Mouse (Mus musculus): Measurements from ENCODE around the gene Ctsz. TPM values are rescaled to one million over a fixed set of nuclear protein-coding genes. Genes with fewer than 3 reads are reported as not detected.

Gene Ctsz
- polyA plus RNA-seq, 1 experiment from 2014 or later: 83.3 TPM

- no peak for ATAC-seq
- no peaks in the 10 kb centered on the region for H3K36me3 ChIP-seq (ENCODE audit: control insufficient read depth, insufficient read depth, low read length)
- H3K9ac ChIP-seq (ENCODE audit: low read depth, low read length): no peak overlapping the region
- no peak overlapping the region for H3K4me2 ChIP-seq (ENCODE audit: low read length)
- no peaks in the 10 kb centered on the region for H3K27me3 ChIP-seq (replicated peaks; ENCODE audit: control insufficient read depth, insufficient read depth, low read length)
- 54% methylated on average over 9 of the region's 9 CpGs for WGBS
- H3K27ac ChIP-seq (ENCODE audit: low read depth, low read length): no peak overlapping the region
- peaks cover 2% of the 10 kb centered on the region for H3K9me3 ChIP-seq (ENCODE audit: control insufficient read depth, low read length)
- H3K4me1 ChIP-seq (ENCODE audit: control insufficient read depth, insufficient read depth, low read depth, low read length): no peaks in the 10 kb centered on the region
- H3K4me3 ChIP-seq (ENCODE audit: low read length): no peak overlapping the region
These were observed 46.3 kb downstream of the Ctsz start for GRCm38 (mm10) chr2:174392554-174392953.

GRCm38 (mm10) chr2:174391936-174392335, 46.9 kb downstream of the Ctsz start:
- WGBS: 90% methylated on average over 3 of the region's 3 CpGs
- Histone ChIP-seq H3K4me2 (ENCODE audit: low read length) (no peak overlapping the region), H3K36me3 (ENCODE audit: control insufficient read depth, insufficient read depth, low read length) (no peaks in the 10 kb centered on the region)

DNA sequence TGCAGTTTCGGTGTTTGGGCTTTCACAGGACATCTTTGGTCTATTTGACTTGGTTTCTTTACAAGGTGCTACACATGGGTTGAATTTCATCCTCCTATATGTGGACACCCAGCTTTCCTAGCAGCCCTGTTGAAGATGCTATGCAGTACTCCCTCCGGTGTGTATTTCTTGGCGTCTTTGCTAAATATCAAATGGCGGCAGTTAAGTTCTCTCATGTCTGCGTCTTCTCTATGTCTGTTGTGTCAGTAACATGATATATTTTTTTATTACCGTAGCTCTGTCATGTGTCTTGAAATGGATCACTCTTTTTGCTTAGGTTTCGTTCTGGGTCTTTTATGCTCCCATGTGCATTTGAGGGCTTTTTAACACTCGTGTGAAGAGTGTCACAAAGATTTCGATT, 57.8 kb downstream of the Ctsz start:
- Histone ChIP-seq H3K4me3 (ENCODE audit: low read length) (no peak overlapping the region), H3K27ac (ENCODE audit: low read depth, low read length) (no peak overlapping the region), H3K27me3 (replicated peaks; ENCODE audit: control insufficient read depth, insufficient read depth, low read length) (no peaks in the 10 kb centered on the region), H3K4me1 (ENCODE audit: control insufficient read depth, insufficient read depth, low read depth, low read length) (no peaks in the 10 kb centered on the region), H3K9me3 (ENCODE audit: control insufficient read depth, low read length) (no peaks in the 10 kb centered on the region), H3K4me2 (ENCODE audit: low read length) (no peak overlapping the region), H3K36me3 (ENCODE audit: control insufficient read depth, insufficient read depth, low read length) (no peaks in the 10 kb centered on the region), H3K9ac (ENCODE audit: low read depth, low read length) (no peak overlapping the region)
- WGBS: 88% methylated on average over 9 of the region's 9 CpGs
- ATAC-seq: no peak

More at GRCm38 (mm10) chr2:174391936-174392335, 46.9 kb downstream of the Ctsz start:
- no peak overlapping the region for H3K9ac ChIP-seq (ENCODE audit: low read depth, low read length)
- ATAC-seq: no peak
- no peak overlapping the region for H3K4me3 ChIP-seq (ENCODE audit: low read length)
- H3K27ac ChIP-seq (ENCODE audit: low read depth, low read length): no peak overlapping the region
- no peaks in the 10 kb centered on the region for H3K4me1 ChIP-seq (ENCODE audit: control insufficient read depth, insufficient read depth, low read depth, low read length)
- no peaks in the 10 kb centered on the region for H3K27me3 ChIP-seq (replicated peaks; ENCODE audit: control insufficient read depth, insufficient read depth, low read length)
- peaks cover 2% of the 10 kb centered on the region for H3K9me3 ChIP-seq (ENCODE audit: control insufficient read depth, low read length)

Other genes starting within 250 kb of the Ctsz start
- 1,030 and 1,626 TPM in 2 replicates for gene Gnas, start 154.7 kb downstream of the Ctsz start, polyA plus RNA-seq (2015; fragmentation: Nextera tagmentation; extraction: Ambion mirVana)
- gene Gm20721, start 92.3 kb downstream of the Ctsz start, polyA plus RNA-seq (2015; fragmentation: Nextera tagmentation; extraction: Ambion mirVana): 15.1 and 23.5 TPM in 2 replicates
- 108 TPM in 2 replicates for gene Nelfcd, start 23.2 kb downstream of the Ctsz start, polyA plus RNA-seq (2015; fragmentation: Nextera tagmentation; extraction: Ambion mirVana)
- gene Tubb1, start 11.7 kb upstream of the Ctsz start, polyA plus RNA-seq (2015; fragmentation: Nextera tagmentation; extraction: Ambion mirVana): 0.43 and 0.51 TPM in 2 replicates
- 664 and 740 TPM in 2 replicates for gene Atp5e, start 25.1 kb upstream of the Ctsz start, polyA plus RNA-seq (2015; fragmentation: Nextera tagmentation; extraction: Ambion mirVana)
- gene Prelid3b, start 34.0 kb upstream of the Ctsz start, polyA plus RNA-seq (2015; fragmentation: Nextera tagmentation; extraction: Ambion mirVana): 109 and 114 TPM in 2 replicates
- gene Zfp831, start 204.5 kb upstream of the Ctsz start, polyA plus RNA-seq (2015; fragmentation: Nextera tagmentation; extraction: Ambion mirVana): not detected in 2 replicates

Data from hindbrain, embryonic 16.5 days (tissue).